Mouse (Mus musculus) urinary bladder, postnatal 25 days (tissue): ENCODE measurements around the gene Dnm3.
A peak's percentile ranks its signal among the peaks of the same experiment; 100 is the strongest.

Experiments
- DNase-seq: peaks from one replicate; pipeline ENCODE4 v3.0.0; 2022; ENCODE audit warnings: low spot score

Dnm3 gene

GRCm38 (mm10) chr1:162072917-162073578 is 404.8 kb downstream of the Dnm3 start:
- DNase-seq: no peak

- no peak for DNase-seq
Observed at GRCm38 (mm10) chr1:162053608-162054007, 424.2 kb downstream of the Dnm3 start.

GRCm38 (mm10) chr1:162053186-162053585 is 424.6 kb downstream of the Dnm3 start:
- DNase-seq: no peak

- no peak for DNase-seq
Observed at GRCm38 (mm10) chr1:162052755-162053154, 425.1 kb downstream of the Dnm3 start.

- no peak for DNase-seq
Observed at GRCm38 (mm10) chr1:162052138-162052537, 425.7 kb downstream of the Dnm3 start.

- DNase-seq: no peak
Observed at GRCm38 (mm10) chr1:162051710-162052109, 426.1 kb downstream of the Dnm3 start.

GRCm38 (mm10) chr1:162047673-162048072 is 430.2 kb downstream of the Dnm3 start:
- DNase-seq: no peak

- DNase-seq: no peak
Observed at GRCm38 (mm10) chr1:162043788-162044717, 433.8 kb downstream of the Dnm3 start.

GRCm38 (mm10) chr1:162043216-162043615 is 434.6 kb downstream of the Dnm3 start:
- no peak for DNase-seq

- DNase-seq: no peak
Observed at GRCm38 (mm10) chr1:162042384-162042783, 435.4 kb downstream of the Dnm3 start.

- DNase-seq: no peak
Observed at GRCm38 (mm10) chr1:162040490-162041274, 437.2 kb downstream of the Dnm3 start.

- DNase-seq: no peak
Observed at GRCm38 (mm10) chr1:162039808-162040207, 438.0 kb downstream of the Dnm3 start.

GRCm38 (mm10) chr1:162039011-162039595 is 438.7 kb downstream of the Dnm3 start:
- DNase-seq: no peak

- no peak for DNase-seq
Observed at GRCm38 (mm10) chr1:162038431-162038830, 439.4 kb downstream of the Dnm3 start.

- peak; percentile 32 for DNase-seq
Observed at GRCm38 (mm10) chr1:162037968-162038421, 439.8 kb downstream of the Dnm3 start.

GRCm38 (mm10) chr1:162037185-162037765 is 440.6 kb downstream of the Dnm3 start:
- no peak for DNase-seq

GRCm38 (mm10) chr1:162036461-162036835 is 441.4 kb downstream of the Dnm3 start:
- no peak for DNase-seq

- DNase-seq: no peak
Observed at GRCm38 (mm10) chr1:162035800-162036460, 441.9 kb downstream of the Dnm3 start.

GRCm38 (mm10) chr1:162023681-162024270 is 454.1 kb downstream of the Dnm3 start:
- DNase-seq: no peak

- no peak for DNase-seq
Observed at GRCm38 (mm10) chr1:162020766-162021165, 457.1 kb downstream of the Dnm3 start.

GRCm38 (mm10) chr1:162020303-162020731 is 457.5 kb downstream of the Dnm3 start:
- DNase-seq: no peak
